Mouse (Mus musculus): Measurements from ENCODE around the gene Comp.
A peak's percentile ranks its signal among the peaks of the same experiment; 100 is the strongest.

Gene Comp

GRCm38 (mm10) chr8:70373397-70374317, at the start of gene Comp:
Gene Comp (plus strand): TSS chr8:70373558.
- DNase-seq = peak; percentile 24 to 45

GRCm38 (mm10) chr8:70323716-70324115, 49.6 kb upstream of the Comp start:
- DNase-seq = no peak

DNA sequence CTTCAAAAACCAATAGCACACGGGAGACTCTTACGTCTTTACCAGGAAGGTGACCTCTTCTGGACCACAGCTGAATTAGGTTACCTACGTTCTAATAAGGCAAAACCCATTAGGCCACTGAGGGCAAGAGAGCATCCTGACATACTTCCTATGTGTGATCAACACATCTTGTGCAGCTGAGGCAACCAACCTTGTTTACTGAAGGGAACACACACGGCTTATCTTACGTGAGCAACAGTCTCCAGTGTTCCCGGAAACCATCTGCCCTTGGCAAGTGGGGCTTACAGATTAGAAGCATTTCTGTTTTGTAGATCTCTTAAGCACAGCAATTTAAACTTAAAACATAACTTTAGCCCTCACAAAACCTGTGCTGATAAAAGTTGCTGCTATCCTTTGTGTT, 45.8 kb upstream of the Comp start:
- DNase-seq = no peak

DNA sequence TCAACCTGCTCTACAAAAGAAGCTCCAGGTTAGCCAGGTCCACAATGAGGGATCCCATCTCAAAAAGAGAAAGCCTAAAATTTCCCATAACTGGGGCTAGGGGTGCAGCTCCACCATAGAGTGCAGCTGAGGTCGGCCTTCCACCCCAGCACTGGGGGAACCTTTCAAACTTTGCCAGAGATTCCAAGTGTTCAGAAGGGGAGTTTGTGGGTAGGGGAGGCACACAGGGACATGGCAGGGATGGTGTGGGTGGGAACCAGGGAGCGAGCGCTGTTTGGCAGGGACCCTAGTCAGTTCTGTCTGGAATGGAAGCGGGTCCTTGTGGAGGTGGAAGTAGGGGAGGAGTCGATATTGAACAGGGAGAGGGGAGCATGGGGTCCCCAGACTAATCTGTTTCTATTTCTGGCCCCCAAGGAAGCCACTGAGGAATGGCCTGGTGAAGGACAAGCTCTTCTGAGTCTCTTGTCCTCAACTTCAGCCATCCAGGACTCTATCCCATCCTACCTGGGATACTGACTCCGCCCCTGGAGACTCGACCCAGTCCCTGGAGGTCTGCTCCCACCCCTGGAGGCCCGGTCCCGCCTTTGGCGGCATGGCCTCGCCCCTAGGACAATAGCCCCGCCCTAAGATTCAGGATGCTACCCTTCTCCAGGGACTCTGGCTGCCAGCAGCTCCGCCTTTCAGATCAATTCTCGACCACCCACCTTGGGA, 44.1 kb upstream of the Comp start, which contains the start of gene Gdf1:
TSS of gene Gdf1 (plus strand) at position 694 of the 711 bp plus-strand sequence.
- no peak for DNase-seq

GRCm38 (mm10) chr8:70329835-70330740, 43.3 kb upstream of the Comp start:
- peak in 1 of 2 experiments; percentile 38 for DNase-seq

DNA sequence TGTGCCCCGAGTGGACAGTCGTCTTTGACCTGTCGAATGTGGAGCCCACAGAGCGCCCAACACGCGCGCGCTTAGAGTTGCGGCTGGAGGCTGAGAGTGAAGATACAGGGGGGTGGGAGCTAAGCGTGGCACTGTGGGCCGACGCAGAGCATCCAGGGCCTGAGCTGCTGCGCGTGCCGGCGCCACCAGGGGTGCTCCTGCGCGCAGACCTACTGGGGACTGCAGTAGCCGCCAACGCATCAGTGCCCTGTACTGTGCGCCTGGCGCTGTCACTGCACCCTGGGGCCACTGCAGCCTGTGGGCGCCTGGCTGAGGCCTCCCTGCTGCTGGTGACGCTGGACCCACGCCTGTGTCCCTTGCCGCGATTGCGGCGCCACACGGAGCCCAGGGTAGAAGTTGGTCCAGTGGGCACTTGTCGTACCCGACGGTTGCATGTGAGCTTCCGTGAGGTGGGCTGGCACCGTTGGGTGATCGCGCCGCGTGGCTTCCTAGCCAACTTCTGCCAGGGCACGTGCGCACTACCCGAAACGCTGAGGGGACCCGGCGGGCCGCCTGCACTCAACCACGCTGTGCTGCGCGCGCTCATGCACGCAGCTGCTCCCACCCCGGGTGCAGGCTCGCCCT, 42.5 kb upstream of the Comp start:
- DNase-seq = peak; percentile 46 to 55

- DNase-seq = peak in 1 of 2 experiments; percentile 36
Measured at GRCm38 (mm10) chr8:70331526-70331925, 41.8 kb upstream of the Comp start.

- peak; percentile 82 to 89 for DNase-seq
Measured at GRCm38 (mm10) chr8:70332070-70332877, 41.1 kb upstream of the Comp start.

- DNase-seq = no peak
Measured at GRCm38 (mm10) chr8:70332878-70333202, 40.5 kb upstream of the Comp start.

- DNase-seq = no peak
Measured at GRCm38 (mm10) chr8:70338931-70339330, 34.4 kb upstream of the Comp start.

DNA sequence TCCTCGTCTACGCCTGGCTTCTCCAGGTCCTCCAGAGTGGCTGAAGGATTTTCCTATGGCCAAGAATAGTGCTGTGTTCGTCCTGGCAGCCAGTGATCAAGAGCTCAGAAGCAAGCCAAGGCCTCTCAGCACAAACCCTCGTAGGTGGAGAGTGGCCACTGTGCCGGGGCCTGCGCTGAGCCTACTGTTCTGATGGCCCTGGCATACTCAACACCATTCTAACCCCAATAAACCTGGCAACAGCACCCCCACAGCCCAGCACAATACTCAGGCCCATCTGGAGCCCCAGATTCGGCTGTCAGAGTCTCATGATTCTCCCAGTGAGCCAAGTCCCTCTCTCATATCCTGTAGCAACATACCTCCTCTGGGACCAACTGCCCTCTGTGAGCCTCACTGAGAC, 32.7 kb upstream of the Comp start:
- DNase-seq = peak in 1 of 2 experiments; percentile 52

DNA sequence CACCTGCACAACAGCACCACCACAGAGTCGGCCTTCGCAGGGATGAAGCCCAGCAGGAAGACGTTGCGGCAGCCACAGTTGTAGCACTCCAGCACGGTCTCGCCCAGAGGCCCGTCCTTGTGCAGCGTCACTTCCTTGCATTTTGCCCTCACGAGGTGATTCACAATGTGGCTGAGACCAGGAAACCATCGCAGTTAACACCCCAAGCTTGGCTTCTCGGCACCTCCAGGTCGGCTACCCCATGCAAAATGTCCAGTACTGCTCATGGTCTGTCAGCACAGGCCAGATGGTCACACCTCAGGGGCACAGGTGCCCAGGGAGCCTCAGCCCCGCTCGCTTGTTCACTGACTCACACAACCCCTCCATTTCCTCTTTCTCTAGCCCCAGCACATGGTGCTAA, 31.4 kb upstream of the Comp start:
- peak; percentile 64 to 70 for DNase-seq

GRCm38 (mm10) chr8:70343076-70343475, 30.3 kb upstream of the Comp start:
- no peak for DNase-seq

DNA sequence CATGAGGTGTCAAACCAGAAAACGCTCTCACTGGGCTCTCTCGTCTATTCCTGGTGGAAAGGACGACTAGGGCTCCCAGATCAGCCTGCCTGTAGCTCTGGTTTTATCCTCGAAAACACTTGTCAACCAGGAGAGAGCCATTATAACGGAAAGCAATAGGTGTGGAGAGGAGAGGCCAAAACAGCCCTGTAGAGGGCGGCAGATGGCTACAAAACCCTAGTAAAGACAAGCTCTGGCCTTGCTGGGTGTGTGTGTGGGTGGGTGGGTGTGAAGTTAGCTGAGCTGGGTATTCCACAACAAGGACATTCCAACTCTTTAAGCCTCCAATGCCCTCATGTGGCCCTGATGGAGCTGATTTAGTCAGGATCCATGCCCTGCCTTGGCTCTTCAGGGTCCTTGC, 29.7 kb upstream of the Comp start:
- DNase-seq = peak; percentile 67 to 74

- DNase-seq = no peak
Measured at GRCm38 (mm10) chr8:70344279-70344678, 29.1 kb upstream of the Comp start.

GRCm38 (mm10) chr8:70347443-70347842, 25.9 kb upstream of the Comp start:
- no peak for DNase-seq

GRCm38 (mm10) chr8:70347860-70348420, 25.4 kb upstream of the Comp start:
- no peak for DNase-seq

- peak; percentile 53 to 57 for DNase-seq
Measured at GRCm38 (mm10) chr8:70351035-70351999, 22.0 kb upstream of the Comp start.

GRCm38 (mm10) chr8:70352000-70352384, 21.4 kb upstream of the Comp start:
- DNase-seq = no peak

DNA sequence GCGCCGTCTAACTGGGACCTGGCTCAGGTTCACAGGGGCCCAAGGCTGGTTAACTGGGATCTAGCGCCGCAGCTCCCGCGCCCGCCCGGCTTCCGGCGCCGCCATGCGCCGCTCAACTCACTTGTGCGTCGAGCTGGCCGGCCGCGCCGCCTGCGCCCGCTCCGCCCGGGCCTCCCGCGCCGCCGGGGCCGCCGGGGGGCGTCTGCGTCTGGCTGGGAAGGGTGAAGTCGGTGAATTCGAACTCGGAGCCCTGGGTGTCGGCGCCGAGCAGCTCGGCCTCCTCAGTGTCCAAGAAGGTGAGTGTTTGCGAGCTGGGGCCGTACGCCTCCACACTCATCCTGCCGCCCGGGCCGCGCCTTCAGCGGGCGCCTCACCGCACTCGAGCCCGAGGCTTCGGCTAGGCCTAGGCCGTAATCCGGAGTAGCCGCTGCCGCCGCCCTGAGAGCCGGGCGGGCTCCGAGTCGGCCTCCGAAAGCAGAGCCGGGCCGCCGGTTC, 20.7 kb upstream of the Comp start:
- no peak for DNase-seq

Measured in cerebellum, postnatal 36 days (tissue).